Mouse (Mus musculus) hindbrain, embryonic 10.5 days (tissue): Measurements from ENCODE around the gene Ralgapa2. TPM values are rescaled to one million over a fixed set of nuclear protein-coding genes. Genes with fewer than 3 reads are reported as not detected.

ENCODE experiments used
- DNase-seq: peaks from one replicate; pipeline ENCODE4 v3.0.0-alpha.2; 2017; ENCODE audit warnings: low spot score
- H3K27ac ChIP-seq: fragments of 300-500 bp; sonication (generic); 2 replicates; pipeline ENCODE4 v1.5.1; 2016; ENCODE audit warnings: mild to moderate bottlenecking, moderate library complexity
- H3K27me3 ChIP-seq: fragments of 300-500 bp; sonication (generic); 2 replicates; pipeline ENCODE4 v1.6.1; 2016; ENCODE audit warnings: mild to moderate bottlenecking; ENCODE audit not compliant: poor library complexity, insufficient read depth, severe bottlenecking
- H3K36me3 ChIP-seq: fragments of 300-500 bp; sonication (generic); 2 replicates; pipeline ENCODE4 v1.6.1; 2016; ENCODE audit warnings: mild to moderate bottlenecking, moderate library complexity
- H3K4me1 ChIP-seq: fragments of 300-500 bp; sonication (generic); replicated peaks from 2 replicates; pipeline ENCODE4 v1.6.1; 2016; ENCODE audit warnings: mild to moderate bottlenecking
- H3K4me3 ChIP-seq: fragments of 300-500 bp; sonication (generic); 2 replicates; pipeline ENCODE4 v1.5.1; 2016; ENCODE audit warnings: mild to moderate bottlenecking, moderate library complexity
- H3K9me3 ChIP-seq: fragments of 300-500 bp; sonication (generic); 2 replicates; pipeline ENCODE4 v1.6.1; 2016; ENCODE audit warnings: mild to moderate bottlenecking, moderate library complexity
- WGBS: fragments of 180-500 bp; shearing (Covaris S2); methylation state at CpG from one replicate; pipeline ENCODE4 v1.1.7; 2016; 5-methylcytosine and 5-hydroxymethylcytosine counted together
- polyA plus RNA-seq: library from polyadenylated mRNA; unstranded; fragments of >200 nt; fragmentation: Nextera tagmentation; extraction: Ambion mirVana; gene quantifications from 2 replicates; pipeline ENCODE4 v1.2.1, GENCODE M21; 2016

Gene Ralgapa2
- polyA plus RNA-seq, 1 experiment from 2014 or later, result 11.6 TPM

- Histone ChIP-seq H3K4me3 (no peak overlapping the region), H3K27ac (no peak overlapping the region), H3K4me1 (no peaks in the 10 kb centered on the region), H3K27me3 (no peaks in the 10 kb centered on the region), H3K9me3 (no peaks in the 10 kb centered on the region), H3K36me3 (no peaks in the 10 kb centered on the region)
- no peak for DNase-seq
- 90% methylated on average over 7 of the region's 7 CpGs for WGBS
These were observed 55.5 kb downstream of the Ralgapa2 start for GRCm38 (mm10) chr2:146456612-146457011.

- no peaks in the 10 kb centered on the region for H3K4me1 ChIP-seq
- H3K27me3 ChIP-seq, result no peaks in the 10 kb centered on the region
- no peaks in the 10 kb centered on the region for H3K9me3 ChIP-seq
- WGBS, result 94% methylated on average over 4 of the region's 4 CpGs
- no peak overlapping the region for H3K4me3 ChIP-seq
- no peak overlapping the region for H3K27ac ChIP-seq
- no peak for DNase-seq
- 0 out of 2 replicates have a peak, but pooled peaks cover 1% of the 10 kb centered on the region for H3K36me3 ChIP-seq
These were observed 56.1 kb downstream of the Ralgapa2 start for GRCm38 (mm10) chr2:146456062-146456461.

- Histone ChIP-seq H3K36me3 (peaks cover 19% of the 10 kb centered on the region), H3K4me1 (no peaks in the 10 kb centered on the region), H3K9me3 (no peaks in the 10 kb centered on the region), H3K27ac (no peak overlapping the region), H3K27me3 (no peaks in the 10 kb centered on the region), H3K4me3 (no peak overlapping the region)
- WGBS, result 88% methylated on average over 3 of the region's 3 CpGs
- no peak for DNase-seq
These were observed 68.1 kb downstream of the Ralgapa2 start for GRCm38 (mm10) chr2:146444009-146444408.

GRCm38 (mm10) chr2:146443291-146443875, 68.8 kb downstream of the Ralgapa2 start:
- H3K4me3 ChIP-seq, result no peak overlapping the region
- no peak for DNase-seq
- H3K4me1 ChIP-seq, result no peaks in the 10 kb centered on the region
- no peak overlapping the region for H3K27ac ChIP-seq
- no peaks in the 10 kb centered on the region for H3K9me3 ChIP-seq
- H3K27me3 ChIP-seq, result no peaks in the 10 kb centered on the region
- 92% methylated on average over 9 of the region's 9 CpGs for WGBS
- H3K36me3 ChIP-seq, result peaks cover 19% of the 10 kb centered on the region

- Histone ChIP-seq H3K9me3 (no peaks in the 10 kb centered on the region), H3K4me1 (no peaks in the 10 kb centered on the region), H3K36me3 (peaks cover 16% of the 10 kb centered on the region), H3K27ac (no peak overlapping the region), H3K4me3 (no peak overlapping the region), H3K27me3 (no peaks in the 10 kb centered on the region)
- 91% methylated on average over 4 of the region's 4 CpGs for WGBS
- DNase-seq, result no peak
These were observed 70.4 kb downstream of the Ralgapa2 start for GRCm38 (mm10) chr2:146441711-146442110.

- 92% methylated on average over 3 of the region's 3 CpGs for WGBS
- H3K4me1 ChIP-seq, result no peaks in the 10 kb centered on the region
These were observed 83.4 kb downstream of the Ralgapa2 start for GRCm38 (mm10) chr2:146428751-146429150.

GRCm38 (mm10) chr2:146427380-146427779, 84.8 kb downstream of the Ralgapa2 start:
- WGBS, result 91% methylated on average over 3 of the region's 3 CpGs
- Histone ChIP-seq H3K4me1 (no peaks in the 10 kb centered on the region), H3K4me3 (no peak overlapping the region), H3K27ac (no peak overlapping the region), H3K9me3 (no peaks in the 10 kb centered on the region), H3K36me3 (peaks cover 31% of the 10 kb centered on the region), H3K27me3 (no peaks in the 10 kb centered on the region)
- DNase-seq, result no peak

More at GRCm38 (mm10) chr2:146428751-146429150, 83.4 kb downstream of the Ralgapa2 start:
- H3K27ac ChIP-seq, result no peak overlapping the region
- H3K4me3 ChIP-seq, result no peak overlapping the region
- no peak for DNase-seq
- H3K36me3 ChIP-seq, result peaks cover 30% of the 10 kb centered on the region
- no peaks in the 10 kb centered on the region for H3K9me3 ChIP-seq
- H3K27me3 ChIP-seq, result no peaks in the 10 kb centered on the region

GRCm38 (mm10) chr2:146426321-146426720, 85.8 kb downstream of the Ralgapa2 start:
- DNase-seq, result no peak
- peaks cover 31% of the 10 kb centered on the region for H3K36me3 ChIP-seq
- no peak overlapping the region for H3K4me3 ChIP-seq
- 93% methylated on average over 7 of the region's 7 CpGs for WGBS
- H3K27ac ChIP-seq, result no peak overlapping the region
- H3K27me3 ChIP-seq, result no peaks in the 10 kb centered on the region
- no peaks in the 10 kb centered on the region for H3K9me3 ChIP-seq
- no peaks in the 10 kb centered on the region for H3K4me1 ChIP-seq

GRCm38 (mm10) chr2:146425235-146425634, 86.9 kb downstream of the Ralgapa2 start:
- no peaks in the 10 kb centered on the region for H3K9me3 ChIP-seq
- WGBS, result 91% methylated on average over 2 of the region's 2 CpGs
- DNase-seq, result no peak
- H3K4me1 ChIP-seq, result no peaks in the 10 kb centered on the region
- H3K27me3 ChIP-seq, result no peaks in the 10 kb centered on the region
- peaks cover 34% of the 10 kb centered on the region for H3K36me3 ChIP-seq
- no peak overlapping the region for H3K4me3 ChIP-seq
- no peak overlapping the region for H3K27ac ChIP-seq

GRCm38 (mm10) chr2:146423710-146424301, 88.3 kb downstream of the Ralgapa2 start:
- no peaks in the 10 kb centered on the region for H3K27me3 ChIP-seq
- no peak overlapping the region for H3K4me3 ChIP-seq
- H3K36me3 ChIP-seq, result peaks cover 23% of the 10 kb centered on the region
- no peak overlapping the region for H3K27ac ChIP-seq
- no peaks in the 10 kb centered on the region for H3K4me1 ChIP-seq
- DNase-seq, result no peak
- 86% methylated on average over 4 of the region's 4 CpGs for WGBS
- no peaks in the 10 kb centered on the region for H3K9me3 ChIP-seq

GRCm38 (mm10) chr2:146423032-146423691, 89.0 kb downstream of the Ralgapa2 start:
- WGBS, result 93% methylated on average over 5 of the region's 5 CpGs
- DNase-seq, result no peak
- Histone ChIP-seq H3K4me1 (no peaks in the 10 kb centered on the region), H3K27ac (no peak overlapping the region), H3K36me3 (peaks cover 20% of the 10 kb centered on the region), H3K27me3 (no peaks in the 10 kb centered on the region), H3K9me3 (no peaks in the 10 kb centered on the region), H3K4me3 (no peak overlapping the region)

- Histone ChIP-seq H3K27me3 (no peaks in the 10 kb centered on the region), H3K9me3 (no peaks in the 10 kb centered on the region), H3K4me3 (no peak overlapping the region), H3K36me3 (0 out of 2 replicates have a peak, but pooled peaks cover 3% of the 10 kb centered on the region), H3K4me1 (peaks cover 4% of the 10 kb centered on the region; the same call in 1 of the 2 replicates), H3K27ac (no peak overlapping the region)
- 83% methylated on average over 2 of the region's 2 CpGs for WGBS
- no peak for DNase-seq
These were observed 95.9 kb downstream of the Ralgapa2 start for GRCm38 (mm10) chr2:146416283-146416682.
